Mouse (Mus musculus): ENCODE data around the gene Gm17349.
"Not testable (repeated sequence)": the region's sequence is repeated elsewhere in the genome, so short reads cannot be mapped to it uniquely, and the experiment has no call there.

Gene Gm17349

GRCm38 (mm10) chr15:99705440-99706048, at the start of gene Gm17349:
TSS of gene Gm17349 (minus strand) at chr15:99705490.
- no peak for DNase-seq (ENCODE audit: low spot score)

GRCm38 (mm10) chr15:99754204-99754603, 48.9 kb upstream of the Gm17349 start:
- DNase-seq (ENCODE audit: low spot score), result no peak

- DNase-seq (ENCODE audit: low spot score), result no peak
These were observed 34.9 kb upstream of the Gm17349 start for GRCm38 (mm10) chr15:99740229-99740628.

- DNase-seq (ENCODE audit: low spot score), result no peak
These were observed 31.4 kb upstream of the Gm17349 start for GRCm38 (mm10) chr15:99736675-99737074.

GRCm38 (mm10) chr15:99735631-99736030, 30.3 kb upstream of the Gm17349 start:
- peak; percentile 100 for DNase-seq (ENCODE audit: low spot score)

GRCm38 (mm10) chr15:99733186-99733585, 27.9 kb upstream of the Gm17349 start:
- DNase-seq (ENCODE audit: low spot score), result no peak

GRCm38 (mm10) chr15:99731678-99732077, 26.4 kb upstream of the Gm17349 start:
- DNase-seq (ENCODE audit: low spot score), result no peak

GRCm38 (mm10) chr15:99731167-99731566, 25.9 kb upstream of the Gm17349 start:
- no peak for DNase-seq (ENCODE audit: low spot score)

- no peak for DNase-seq (ENCODE audit: low spot score)
These were observed 23.9 kb upstream of the Gm17349 start for GRCm38 (mm10) chr15:99729056-99729783.

- no peak for DNase-seq (ENCODE audit: low spot score)
These were observed 22.9 kb upstream of the Gm17349 start for GRCm38 (mm10) chr15:99728211-99728610.

- DNase-seq (ENCODE audit: low spot score), result no peak
These were observed 22.2 kb upstream of the Gm17349 start for GRCm38 (mm10) chr15:99727525-99727924.

- not testable (repeated sequence) for DNase-seq (ENCODE audit: low spot score)
These were observed 21.7 kb upstream of the Gm17349 start for GRCm38 (mm10) chr15:99727039-99727438.

GRCm38 (mm10) chr15:99726549-99726948, 21.3 kb upstream of the Gm17349 start:
- DNase-seq (ENCODE audit: low spot score), result no peak

GRCm38 (mm10) chr15:99725341-99726155, 20.3 kb upstream of the Gm17349 start, which contains the start of gene Cox14:
TSS of gene Cox14 (plus strand) at chr15:99725618.
- peak; percentile 95 for DNase-seq (ENCODE audit: low spot score)

- DNase-seq (ENCODE audit: low spot score), result peak; percentile 70
These were observed 19.2 kb upstream of the Gm17349 start for GRCm38 (mm10) chr15:99724292-99725021.

GRCm38 (mm10) chr15:99723515-99724291, 18.4 kb upstream of the Gm17349 start:
- DNase-seq (ENCODE audit: low spot score), result peak; percentile 71

- no peak for DNase-seq (ENCODE audit: low spot score)
These were observed 17.8 kb upstream of the Gm17349 start for GRCm38 (mm10) chr15:99723120-99723514.

- DNase-seq (ENCODE audit: low spot score), result no peak
These were observed 16.8 kb upstream of the Gm17349 start for GRCm38 (mm10) chr15:99721921-99722743.

- DNase-seq (ENCODE audit: low spot score), result no peak
These were observed 14.6 kb upstream of the Gm17349 start for GRCm38 (mm10) chr15:99719865-99720264.

- no peak for DNase-seq (ENCODE audit: low spot score)
These were observed 13.3 kb upstream of the Gm17349 start for GRCm38 (mm10) chr15:99718461-99719021.
